Mouse (Mus musculus) natural killer cell, adult 2 months (primary cell): Measurements from ENCODE around the gene Rrp9.

Experiments
- DNase-seq, 2 experiments: peaks; one replicate each; pipeline ENCODE4 v3.0.0; 2022; ENCODE audit warnings: low spot score in 2 of 2

Rrp9 gene

GRCm38 (mm10) chr9:106475663-106476001 lies at the start of gene Rrp9:
TSS of gene Rrp9 (plus strand) at chr9:106475963.
- no peak for DNase-seq

GRCm38 (mm10) chr9:106428719-106429220 lies 47.0 kb upstream of the Rrp9 start:
- DNase-seq: peak; percentile 21

- peak; percentile 92 to 95 for DNase-seq
These were observed 46.3 kb upstream of the Rrp9 start, which contains the start of gene Rpl29 for GRCm38 (mm10) chr9:106429221-106430014. TSS of gene Rpl29 (plus strand) at chr9:106429454.

- DNase-seq: no peak
These were observed 45.8 kb upstream of the Rrp9 start for GRCm38 (mm10) chr9:106430015-106430264.

- no peak for DNase-seq
These were observed 42.4 kb upstream of the Rrp9 start for GRCm38 (mm10) chr9:106433389-106433788.

- no peak for DNase-seq
These were observed 39.2 kb upstream of the Rrp9 start for GRCm38 (mm10) chr9:106436566-106436965.

GRCm38 (mm10) chr9:106442680-106443079 lies 33.1 kb upstream of the Rrp9 start:
- DNase-seq: no peak

GRCm38 (mm10) chr9:106444836-106445235 lies 30.9 kb upstream of the Rrp9 start:
- no peak for DNase-seq

GRCm38 (mm10) chr9:106447348-106447747 lies 28.4 kb upstream of the Rrp9 start, which contains the start of the genes Abhd14b and Abhd14a:
TSS of gene Abhd14b (plus strand) at chr9:106447459.
TSS of gene Abhd14a (minus strand) at chr9:106447678.
- DNase-seq: peak; percentile 78 to 80

- no peak for DNase-seq
These were observed 27.8 kb upstream of the Rrp9 start for GRCm38 (mm10) chr9:106447951-106448350.

GRCm38 (mm10) chr9:106448498-106449031 lies 27.2 kb upstream of the Rrp9 start:
- DNase-seq: peak; percentile 40 to 61

- DNase-seq: no peak
These were observed 25.8 kb upstream of the Rrp9 start for GRCm38 (mm10) chr9:106449947-106450346.

- no peak for DNase-seq
These were observed 25.1 kb upstream of the Rrp9 start for GRCm38 (mm10) chr9:106450661-106451060.

- no peak for DNase-seq
These were observed 24.5 kb upstream of the Rrp9 start for GRCm38 (mm10) chr9:106451298-106451697.

GRCm38 (mm10) chr9:106451899-106452298 lies 23.9 kb upstream of the Rrp9 start:
- DNase-seq: no peak

GRCm38 (mm10) chr9:106452351-106452750 lies 23.4 kb upstream of the Rrp9 start:
- DNase-seq: no peak

- no peak for DNase-seq
These were observed 22.9 kb upstream of the Rrp9 start for GRCm38 (mm10) chr9:106452821-106453220.

- peak in 1 of 2 experiments; percentile 11 for DNase-seq
These were observed 22.3 kb upstream of the Rrp9 start, which contains the start of gene Pcbp4 for GRCm38 (mm10) chr9:106453271-106454070. TSS of gene Pcbp4 (plus strand) at chr9:106453291.

- no peak for DNase-seq
These were observed 21.5 kb upstream of the Rrp9 start for GRCm38 (mm10) chr9:106454071-106454761.

- no peak for DNase-seq
These were observed 20.7 kb upstream of the Rrp9 start for GRCm38 (mm10) chr9:106454888-106455681.
